Mouse (Mus musculus) megakaryocyte, adult 5-6 weeks (primary cell): ENCODE measurements around the gene Rnd2. TPM values are rescaled to one million over a fixed set of nuclear protein-coding genes. Genes with fewer than 3 reads are reported as not detected.

Experiments
- ATAC-seq: 2 replicates; pipeline ENCODE4 v1.8.0; 2016; ENCODE audit warnings: mild to moderate bottlenecking, inconsistent platforms; ENCODE audit not compliant: poor library complexity, severe bottlenecking
- total RNA-seq, 2 experiments: library from RNA; stranded (forward) in 1 of 2; stranded (reverse) in 1 of 2; fragments of 153-499, 151-499 nt in 1 of 2; fragments of 221-1000, 200-1000 nt in 1 of 2; gene quantifications; 2 replicates each; pipeline versions ENCODE4 v1.2.3 to v1.2.4; 2015 to 2017

Gene Rnd2
- total RNA-seq, 2 experiments from 2014 or later, result 0.13 TPM; not detected in 1

- no peak for ATAC-seq
Measured at GRCm38 (mm10) chr11:101519364-101519763, 54.6 kb downstream of the Rnd2 start.

Other genes with a start within 250 kb of the Rnd2 start
- 20.0 and 20.8 TPM in 2 replicates for gene Ezh1, start 238.5 kb upstream of the Rnd2 start, total RNA-seq (2015)
- 20.0 and 20.1 TPM in 2 replicates for gene Ezh1, start 238.5 kb upstream of the Rnd2 start, total RNA-seq (2017)
- not detected in 2 replicates for gene Ramp2, start 219.0 kb upstream of the Rnd2 start, total RNA-seq (2015)
- not detected in 2 replicates for gene Ramp2, start 219.0 kb upstream of the Rnd2 start, total RNA-seq (2017)
- 169 and 184 TPM in 2 replicates for gene Vps25, start 211.3 kb upstream of the Rnd2 start, total RNA-seq (2015)
- gene Vps25, start 211.3 kb upstream of the Rnd2 start, total RNA-seq (2017), result 54.6 and 55.7 TPM in 2 replicates
- 0.27 TPM in 1 of 2 replicates, not detected in the other for gene Wnk4, start 204.4 kb upstream of the Rnd2 start, total RNA-seq (2015)
- 0.15 TPM in 1 of 2 replicates, not detected in the other for gene Wnk4, start 204.4 kb upstream of the Rnd2 start, total RNA-seq (2017)
- 1.2 and 1.6 TPM in 2 replicates for gene Cntd1, start 186.0 kb upstream of the Rnd2 start, total RNA-seq (2015)
- gene Cntd1, start 186.0 kb upstream of the Rnd2 start, total RNA-seq (2017), result 1.7 TPM in 2 replicates
- 69.8 and 71.2 TPM in 2 replicates for gene Coa3, start 185.9 kb upstream of the Rnd2 start, total RNA-seq (2015)
- 23.2 and 33.6 TPM in 2 replicates for gene Coa3, start 185.9 kb upstream of the Rnd2 start, total RNA-seq (2017)
- gene Becn1, start 162.7 kb upstream of the Rnd2 start, total RNA-seq (2015), result 62.2 and 68.0 TPM in 2 replicates
- 129 and 168 TPM in 2 replicates for gene Becn1, start 162.7 kb upstream of the Rnd2 start, total RNA-seq (2017)
- gene Psme3, start 148.8 kb upstream of the Rnd2 start, total RNA-seq (2015), result 90.6 and 116 TPM in 2 replicates
- 62.1 and 91.5 TPM in 2 replicates for gene Psme3, start 148.8 kb upstream of the Rnd2 start, total RNA-seq (2017)
- 0.98 and 2.1 TPM in 2 replicates for gene Aoc2, start 139.9 kb upstream of the Rnd2 start, total RNA-seq (2015)
- 0.95 and 1.4 TPM in 2 replicates for gene Aoc2, start 139.9 kb upstream of the Rnd2 start, total RNA-seq (2017)
- 0.05 TPM in 1 of 2 replicates, not detected in the other for gene Aoc3, start 134.4 kb upstream of the Rnd2 start, total RNA-seq (2015)
- not detected in 2 replicates for gene Aoc3, start 134.4 kb upstream of the Rnd2 start, total RNA-seq (2017)
- gene G6pc, start 97.4 kb upstream of the Rnd2 start, total RNA-seq (2015), result not detected in 2 replicates
- gene G6pc, start 97.4 kb upstream of the Rnd2 start, total RNA-seq (2017), result not detected in 2 replicates
- gene Aarsd1, start 47.4 kb upstream of the Rnd2 start, total RNA-seq (2015), result 11.6 and 18.1 TPM in 2 replicates
- 22.9 and 28.9 TPM in 2 replicates for gene Aarsd1, start 47.4 kb upstream of the Rnd2 start, total RNA-seq (2017)
- gene Gm27029, start 40.2 kb upstream of the Rnd2 start, total RNA-seq (2015), result 1.7 TPM in 1 of 2 replicates, not detected in the other
- gene Gm27029, start 40.2 kb upstream of the Rnd2 start, total RNA-seq (2017), result 0.95 and 1.3 TPM in 2 replicates
- 2.4 and 3.0 TPM in 2 replicates for gene Rundc1, start 39.9 kb upstream of the Rnd2 start, total RNA-seq (2015)
- gene Rundc1, start 39.9 kb upstream of the Rnd2 start, total RNA-seq (2017), result 3.1 and 3.3 TPM in 2 replicates
- gene Ptges3l, start 39.7 kb upstream of the Rnd2 start, total RNA-seq (2015), result 0.43 and 2.5 TPM in 2 replicates
- 0.66 TPM in 1 of 2 replicates, not detected in the other for gene Ptges3l, start 39.7 kb upstream of the Rnd2 start, total RNA-seq (2017)
- gene Rpl27, start 22.7 kb upstream of the Rnd2 start, total RNA-seq (2015), result 334 and 336 TPM in 2 replicates
- gene Rpl27, start 22.7 kb upstream of the Rnd2 start, total RNA-seq (2017), result 2,102 and 2,594 TPM in 2 replicates
- gene Ifi35, start 16.6 kb upstream of the Rnd2 start, total RNA-seq (2015), result 60.6 and 62.4 TPM in 2 replicates
- gene Ifi35, start 16.6 kb upstream of the Rnd2 start, total RNA-seq (2017), result 47.3 and 56.5 TPM in 2 replicates
- 7.3 and 10.8 TPM in 2 replicates for gene Vat1, start 1.2 kb downstream of the Rnd2 start, total RNA-seq (2015)
- 3.4 and 5.2 TPM in 2 replicates for gene Vat1, start 1.2 kb downstream of the Rnd2 start, total RNA-seq (2017)
- gene Brca1, start 87.0 kb downstream of the Rnd2 start, total RNA-seq (2015), result 15.3 and 15.9 TPM in 2 replicates
- 26.8 and 34.8 TPM in 2 replicates for gene Brca1, start 87.0 kb downstream of the Rnd2 start, total RNA-seq (2017)
- 32.4 and 33.9 TPM in 2 replicates for gene Nbr1, start 87.2 kb downstream of the Rnd2 start, total RNA-seq (2015)
- gene Nbr1, start 87.2 kb downstream of the Rnd2 start, total RNA-seq (2017), result 53.6 and 60.7 TPM in 2 replicates
- gene Tmem106a, start 117.2 kb downstream of the Rnd2 start, total RNA-seq (2015), result 35.3 and 35.7 TPM in 2 replicates
- 20.5 and 24.1 TPM in 2 replicates for gene Tmem106a, start 117.2 kb downstream of the Rnd2 start, total RNA-seq (2017)
- gene Gm11634, start 134.3 kb downstream of the Rnd2 start, total RNA-seq (2015), result not detected in 2 replicates
- not detected in 2 replicates for gene Gm11634, start 134.3 kb downstream of the Rnd2 start, total RNA-seq (2017)
- gene Rdm1, start 162.2 kb downstream of the Rnd2 start, total RNA-seq (2015), result 22.6 and 28.8 TPM in 2 replicates
- gene Rdm1, start 162.2 kb downstream of the Rnd2 start, total RNA-seq (2017), result 18.1 and 23.1 TPM in 2 replicates
- 1.7 and 2.3 TPM in 2 replicates for gene Arl4d, start 200.5 kb downstream of the Rnd2 start, total RNA-seq (2015)
- 1.0 and 2.1 TPM in 2 replicates for gene Arl4d, start 200.5 kb downstream of the Rnd2 start, total RNA-seq (2017)